Mouse (Mus musculus) retina, postnatal 7 days (tissue): ENCODE measurements around the gene Cenpa.

Source experiments
- DNase-seq: peaks from one replicate; pipeline ENCODE4 v3.0.0-alpha.2; 2012; ENCODE audit warnings: low read depth, low spot score

The Cenpa gene

GRCm38 (mm10) chr5:30666391-30667195 is at the start of gene Cenpa:
TSS of gene Cenpa (plus strand) at chr5:30666777.
- peak; percentile 85 for DNase-seq

- no peak for DNase-seq
Measured at GRCm38 (mm10) chr5:30617357-30617756, 49.2 kb upstream of the Cenpa start.

GRCm38 (mm10) chr5:30617851-30618250 is 48.7 kb upstream of the Cenpa start:
- DNase-seq: no peak

GRCm38 (mm10) chr5:30618376-30619003 is 48.1 kb upstream of the Cenpa start:
- DNase-seq: no peak

GRCm38 (mm10) chr5:30619211-30619610 is 47.4 kb upstream of the Cenpa start:
- no peak for DNase-seq

GRCm38 (mm10) chr5:30620567-30620966 is 46.0 kb upstream of the Cenpa start:
- DNase-seq: no peak

- DNase-seq: no peak
Measured at GRCm38 (mm10) chr5:30621211-30621790, 45.3 kb upstream of the Cenpa start.

- no peak for DNase-seq
Measured at GRCm38 (mm10) chr5:30621844-30622176, 44.8 kb upstream of the Cenpa start.

- DNase-seq: no peak
Measured at GRCm38 (mm10) chr5:30622177-30622840, 44.3 kb upstream of the Cenpa start.

- no peak for DNase-seq
Measured at GRCm38 (mm10) chr5:30622841-30623185, 43.8 kb upstream of the Cenpa start.

- DNase-seq: no peak
Measured at GRCm38 (mm10) chr5:30623380-30623779, 43.2 kb upstream of the Cenpa start.

GRCm38 (mm10) chr5:30624311-30624710 is 42.3 kb upstream of the Cenpa start:
- no peak for DNase-seq

GRCm38 (mm10) chr5:30624908-30625307 is 41.7 kb upstream of the Cenpa start:
- DNase-seq: no peak

- DNase-seq: no peak
Measured at GRCm38 (mm10) chr5:30625379-30625778, 41.2 kb upstream of the Cenpa start.

GRCm38 (mm10) chr5:30626331-30627105 is 40.1 kb upstream of the Cenpa start:
- DNase-seq: no peak

GRCm38 (mm10) chr5:30628511-30628910 is 38.1 kb upstream of the Cenpa start:
- no peak for DNase-seq

- no peak for DNase-seq
Measured at GRCm38 (mm10) chr5:30630401-30630800, 36.2 kb upstream of the Cenpa start.

GRCm38 (mm10) chr5:30632134-30632533 is 34.4 kb upstream of the Cenpa start:
- DNase-seq: no peak

- no peak for DNase-seq
Measured at GRCm38 (mm10) chr5:30636994-30637393, 29.6 kb upstream of the Cenpa start.

- peak; percentile 69 for DNase-seq
Measured at GRCm38 (mm10) chr5:30638041-30638440, 28.5 kb upstream of the Cenpa start.

- DNase-seq: no peak
Measured at GRCm38 (mm10) chr5:30643477-30644179, 22.9 kb upstream of the Cenpa start.
